Mouse (Mus musculus): ENCODE results near the gene Sf1. TPM values are rescaled to one million over a fixed set of nuclear protein-coding genes. Genes with fewer than 3 reads are reported as not detected.

The Sf1 gene
- polyA plus RNA-seq, 1 experiment from 2014 or later = 115 TPM

Small RNA genes within 50 kb of the gene (microRNA-seq; reads per million reads assigned to microRNA genes)
- gene Mir6989 = not detected

Other genes starting within 250 kb of the Sf1 start
- gene Sac3d1, start 245.0 kb upstream of the Sf1 start, polyA plus RNA-seq (2015; fragmentation: Nextera tagmentation; extraction: Ambion mirVana) = 43.7 and 49.1 TPM in 2 replicates
- 32.3 and 34.7 TPM in 2 replicates for gene Snx15, start 235.4 kb upstream of the Sf1 start, polyA plus RNA-seq (2015; fragmentation: Nextera tagmentation; extraction: Ambion mirVana)
- gene Batf2, start 222.7 kb upstream of the Sf1 start, polyA plus RNA-seq (2015; fragmentation: Nextera tagmentation; extraction: Ambion mirVana) = 0.13 and 0.24 TPM in 2 replicates
- gene Arl2, start 222.1 kb upstream of the Sf1 start, polyA plus RNA-seq (2015; fragmentation: Nextera tagmentation; extraction: Ambion mirVana) = 89.2 and 89.9 TPM in 2 replicates
- gene Majin, start 179.3 kb upstream of the Sf1 start, polyA plus RNA-seq (2015; fragmentation: Nextera tagmentation; extraction: Ambion mirVana) = 0.19 TPM in 1 of 2 replicates, not detected in the other
- 1.8 and 2.1 TPM in 2 replicates for gene Gpha2, start 137.3 kb upstream of the Sf1 start, polyA plus RNA-seq (2015; fragmentation: Nextera tagmentation; extraction: Ambion mirVana)
- gene Ppp2r5b, start 127.8 kb upstream of the Sf1 start, polyA plus RNA-seq (2015; fragmentation: Nextera tagmentation; extraction: Ambion mirVana) = 26.1 and 30.0 TPM in 2 replicates
- gene Atg2a, start 122.0 kb upstream of the Sf1 start, polyA plus RNA-seq (2015; fragmentation: Nextera tagmentation; extraction: Ambion mirVana) = 8.6 and 9.0 TPM in 2 replicates
- 93.6 and 103 TPM in 2 replicates for gene Ehd1, start 87.0 kb upstream of the Sf1 start, polyA plus RNA-seq (2015; fragmentation: Nextera tagmentation; extraction: Ambion mirVana)
- gene Cdc42bpg, start 57.2 kb upstream of the Sf1 start, polyA plus RNA-seq (2015; fragmentation: Nextera tagmentation; extraction: Ambion mirVana) = 1.4 and 2.0 TPM in 2 replicates
- gene Men1, start 28.7 kb upstream of the Sf1 start, polyA plus RNA-seq (2015; fragmentation: Nextera tagmentation; extraction: Ambion mirVana) = 81.5 and 81.7 TPM in 2 replicates
- 14.6 and 16.2 TPM in 2 replicates for gene Map4k2, start 22.6 kb upstream of the Sf1 start, polyA plus RNA-seq (2015; fragmentation: Nextera tagmentation; extraction: Ambion mirVana)
- 23.4 and 89.0 TPM in 2 replicates for gene Pygm, start 20.7 kb downstream of the Sf1 start, polyA plus RNA-seq (2015; fragmentation: Nextera tagmentation; extraction: Ambion mirVana)
- 35.8 and 38.8 TPM in 2 replicates for gene Rasgrp2, start 35.6 kb downstream of the Sf1 start, polyA plus RNA-seq (2015; fragmentation: Nextera tagmentation; extraction: Ambion mirVana)
- gene Nrxn2, start 55.0 kb downstream of the Sf1 start, polyA plus RNA-seq (2015; fragmentation: Nextera tagmentation; extraction: Ambion mirVana) = 0.96 and 1.4 TPM in 2 replicates
- not detected in 2 replicates for gene Slc22a12, start 179.3 kb downstream of the Sf1 start, polyA plus RNA-seq (2015; fragmentation: Nextera tagmentation; extraction: Ambion mirVana)